Mouse (Mus musculus): ENCODE data around the gene 1700001O22Rik. TPM values are rescaled to one million over a fixed set of nuclear protein-coding genes. Genes with fewer than 3 reads are reported as not detected.

The 1700001O22Rik gene
- polyA plus RNA-seq, 1 experiment from 2014 or later: not detected

GRCm38 (mm10) chr2:30795271-30795888 lies 8.1 kb downstream of the 1700001O22Rik start:
- H3K9me3 ChIP-seq (replicated peaks): no peaks in the 10 kb centered on the region
- WGBS (ENCODE audit: insufficient replicate concordance): 57% methylated on average over 7 of the region's 7 CpGs
- H3K4me2 ChIP-seq: peak overlapping the region; percentile 77
- ATAC-seq (ENCODE audit: insufficient read depth): no peak
- H3K27me3 ChIP-seq: peaks cover 62% of the 10 kb centered on the region
- H3K36me3 ChIP-seq (replicated peaks): no peaks in the 10 kb centered on the region
- H3K4me1 ChIP-seq (replicated peaks): peaks cover 26% of the 10 kb centered on the region
- peak overlapping the region; percentile 46 for H3K4me3 ChIP-seq (replicated peaks)
- no peak overlapping the region for H3K27ac ChIP-seq (replicated peaks)
- peak overlapping the region; percentile 45 for H3K9ac ChIP-seq

DNA sequence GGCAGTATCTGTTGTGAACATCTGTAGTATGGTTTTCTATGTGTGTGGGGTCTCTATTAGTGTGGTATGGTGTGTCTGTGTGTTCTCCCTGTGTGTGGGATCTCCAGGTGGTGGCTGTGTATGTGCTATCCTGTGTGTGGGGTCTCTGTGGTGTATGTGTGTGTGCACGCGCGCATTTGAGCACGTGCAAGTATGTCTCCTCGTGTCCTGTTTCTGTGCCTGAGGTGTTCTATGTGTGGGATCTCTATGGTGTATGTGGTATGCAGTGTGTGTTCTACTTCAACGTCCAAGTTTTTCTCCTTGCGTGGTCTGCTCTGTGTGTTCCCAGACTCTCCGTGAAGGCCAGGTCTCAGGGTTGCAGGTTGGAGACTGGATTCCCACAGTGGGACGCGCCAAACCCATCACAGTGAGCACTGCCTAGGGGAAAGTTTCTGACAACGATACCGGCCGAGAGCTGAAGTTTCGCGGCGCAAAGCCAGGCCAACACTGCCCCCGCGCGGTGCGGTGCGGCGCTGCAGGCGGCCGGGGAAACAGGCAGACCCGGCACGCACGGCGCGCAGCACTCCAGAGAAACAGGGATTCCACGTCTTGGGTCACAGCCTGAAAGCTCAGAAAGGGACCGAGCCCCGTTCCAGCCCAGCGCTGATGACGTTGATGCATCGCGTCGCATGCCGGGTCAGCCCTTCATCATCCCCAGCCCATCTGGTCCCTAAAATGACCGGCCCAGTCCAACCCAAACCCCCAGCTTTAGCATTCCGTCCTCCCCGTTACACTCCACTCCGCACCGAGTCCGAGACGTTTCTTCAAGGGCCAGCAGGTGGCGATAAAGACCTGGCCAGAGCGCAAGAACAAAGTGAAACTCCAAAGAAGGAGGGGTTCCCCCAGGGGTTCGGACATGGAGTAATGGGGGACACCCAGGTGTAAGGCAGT lies 9.0 kb downstream of the 1700001O22Rik start:
- ATAC-seq (ENCODE audit: insufficient read depth): peak; percentile 71
- H3K4me1 ChIP-seq (replicated peaks): peaks cover 26% of the 10 kb centered on the region
- no peaks in the 10 kb centered on the region for H3K36me3 ChIP-seq (replicated peaks)
- peak overlapping the region; percentile 45 for H3K9ac ChIP-seq
- H3K27ac ChIP-seq (replicated peaks): peak overlapping the region; percentile 45; the same call in 1 of the 2 replicates
- H3K4me3 ChIP-seq (replicated peaks): peak overlapping the region; percentile 46
- H3K27me3 ChIP-seq: peaks cover 53% of the 10 kb centered on the region
- no peaks in the 10 kb centered on the region for H3K9me3 ChIP-seq (replicated peaks)
- WGBS (ENCODE audit: insufficient replicate concordance): 5% methylated on average over 48 of the region's 48 CpGs
- H3K4me2 ChIP-seq: peak overlapping the region; percentile 77

- Histone ChIP-seq H3K9ac (no peak overlapping the region), H3K36me3 (replicated peaks) (no peaks in the 10 kb centered on the region), H3K27ac (replicated peaks) (no peak overlapping the region), H3K4me2 (no peak overlapping the region), H3K27me3 (peaks cover 37% of the 10 kb centered on the region), H3K4me3 (replicated peaks) (no peak overlapping the region), H3K9me3 (replicated peaks) (no peaks in the 10 kb centered on the region), H3K4me1 (replicated peaks) (peaks cover 26% of the 10 kb centered on the region)
- 72% methylated on average over 7 of the region's 7 CpGs for WGBS (ENCODE audit: insufficient replicate concordance)
- ATAC-seq (ENCODE audit: insufficient read depth): no peak
Measured at GRCm38 (mm10) chr2:30792061-30792460, 11.4 kb downstream of the 1700001O22Rik start.

DNA sequence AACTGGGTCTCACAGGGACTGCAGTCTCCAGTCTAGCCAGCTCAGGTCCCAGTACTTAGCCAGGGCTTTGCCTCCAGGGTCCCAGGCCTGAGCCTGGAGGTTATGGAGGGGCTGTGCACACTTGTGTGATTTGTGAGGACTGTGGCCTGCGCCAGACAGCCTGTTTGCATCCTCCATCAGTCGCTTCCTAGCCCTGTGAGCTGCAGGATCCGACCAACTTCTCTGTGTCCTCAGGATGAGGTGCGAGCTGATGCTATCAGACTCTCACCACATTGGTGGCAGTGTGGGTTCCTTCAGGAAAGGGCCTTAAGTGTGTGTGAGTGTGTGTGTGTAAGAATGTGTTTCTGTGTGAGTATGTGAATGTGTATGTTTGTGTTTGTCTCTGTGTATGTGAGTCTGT lies 16.0 kb downstream of the 1700001O22Rik start:
- Histone ChIP-seq H3K9ac (no peak overlapping the region), H3K27me3 (peaks cover 46% of the 10 kb centered on the region)
- no peak for ATAC-seq (ENCODE audit: insufficient read depth)

GRCm38 (mm10) chr2:30784078-30784994 lies 19.1 kb downstream of the 1700001O22Rik start:
- ATAC-seq (ENCODE audit: insufficient read depth): peak; percentile 20
- 6% methylated on average over 37 of the region's 40 CpGs for WGBS (ENCODE audit: insufficient replicate concordance)
- no peaks in the 10 kb centered on the region for H3K36me3 ChIP-seq (replicated peaks)
- peak overlapping the region; percentile 64 for H3K4me2 ChIP-seq
- H3K4me3 ChIP-seq (replicated peaks): peak overlapping the region; percentile 38
- peak overlapping the region; percentile 29 for H3K27ac ChIP-seq (replicated peaks)
- no peak overlapping the region for H3K9ac ChIP-seq
- H3K9me3 ChIP-seq (replicated peaks): no peaks in the 10 kb centered on the region
- peaks cover 42% of the 10 kb centered on the region for H3K27me3 ChIP-seq
- peaks cover 23% of the 10 kb centered on the region for H3K4me1 ChIP-seq (replicated peaks)

More for the DNA sequence above, 16.0 kb downstream of the 1700001O22Rik start:
- 29% methylated on average over 4 of the region's 4 CpGs for WGBS (ENCODE audit: insufficient replicate concordance)
- H3K27ac ChIP-seq (replicated peaks): no peak overlapping the region
- no peak overlapping the region for H3K4me2 ChIP-seq
- H3K4me1 ChIP-seq (replicated peaks): peaks cover 22% of the 10 kb centered on the region
- no peaks in the 10 kb centered on the region for H3K9me3 ChIP-seq (replicated peaks)
- no peaks in the 10 kb centered on the region for H3K36me3 ChIP-seq (replicated peaks)
- H3K4me3 ChIP-seq (replicated peaks): no peak overlapping the region

- Histone ChIP-seq H3K4me3 (replicated peaks) (peak overlapping the region; percentile 25), H3K4me2 (peak overlapping the region; percentile 64), H3K9me3 (replicated peaks) (no peaks in the 10 kb centered on the region), H3K27ac (replicated peaks) (0 out of 2 replicates have a peak overlapping the region, but pooled peaks have one; percentile 7), H3K27me3 (peaks cover 42% of the 10 kb centered on the region), H3K4me1 (replicated peaks) (peaks cover 28% of the 10 kb centered on the region), H3K9ac (no peak overlapping the region), H3K36me3 (replicated peaks) (no peaks in the 10 kb centered on the region)
- WGBS (ENCODE audit: insufficient replicate concordance): 1% methylated on average over 13 of the region's 13 CpGs
- no peak for ATAC-seq (ENCODE audit: insufficient read depth)
Measured at GRCm38 (mm10) chr2:30783346-30783745, 20.1 kb downstream of the 1700001O22Rik start.

DNA sequence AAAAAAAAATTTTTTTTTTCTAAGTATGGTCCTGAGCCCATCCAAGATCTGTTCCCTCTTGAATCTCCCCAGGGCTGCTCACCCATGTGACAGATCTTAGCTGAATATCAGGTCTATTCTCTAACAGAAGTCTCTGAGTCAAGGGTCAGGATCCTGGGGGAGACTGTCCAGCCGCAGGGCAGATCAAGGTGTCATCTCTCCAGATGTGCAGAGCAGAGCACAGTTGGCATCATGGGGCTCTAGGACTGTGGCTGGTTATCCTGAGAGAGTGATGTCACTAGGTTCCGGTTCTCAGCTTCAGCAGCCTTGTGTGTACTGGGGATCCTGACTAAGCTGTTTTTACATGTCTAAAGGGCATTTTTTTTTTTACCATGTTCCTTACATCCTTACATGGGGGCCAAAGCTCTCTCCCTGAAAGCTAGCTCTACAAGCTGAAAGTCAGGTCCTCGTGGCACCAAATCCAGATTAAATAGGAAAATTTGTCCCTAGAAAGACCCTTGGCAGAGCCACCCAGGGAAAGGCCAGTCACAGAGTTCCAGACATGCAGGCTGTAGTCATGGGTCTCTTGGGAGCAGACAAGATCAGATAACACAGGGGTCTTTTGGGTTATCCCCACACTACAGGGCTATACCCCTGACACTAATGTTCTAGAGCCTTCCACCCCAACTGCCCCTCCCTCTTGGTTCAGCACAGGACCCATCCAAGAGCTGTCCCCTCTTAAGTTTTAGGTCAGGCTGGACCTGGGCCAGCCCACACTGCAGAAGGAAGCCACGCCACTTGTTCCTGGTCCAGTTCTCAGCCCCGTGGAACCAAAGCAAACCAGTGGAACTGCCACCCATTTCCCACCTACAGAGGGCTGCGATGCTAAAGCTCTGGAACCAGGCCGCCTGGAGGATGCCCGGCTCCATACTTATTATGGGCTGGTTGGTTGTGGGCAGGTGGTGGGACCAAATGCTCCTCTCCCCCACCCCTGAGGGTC lies 20.9 kb downstream of the 1700001O22Rik start:
- H3K9ac ChIP-seq: no peak overlapping the region
- peaks cover 40% of the 10 kb centered on the region for H3K27me3 ChIP-seq
- peak overlapping the region; percentile 64 for H3K4me2 ChIP-seq
- ATAC-seq (ENCODE audit: insufficient read depth): no peak
- no peaks in the 10 kb centered on the region for H3K9me3 ChIP-seq (replicated peaks)
- H3K36me3 ChIP-seq (replicated peaks): no peaks in the 10 kb centered on the region
- H3K4me3 ChIP-seq (replicated peaks): no peak overlapping the region
- WGBS (ENCODE audit: insufficient replicate concordance): 60% methylated on average over 8 of the region's 8 CpGs
- H3K4me1 ChIP-seq (replicated peaks): peaks cover 34% of the 10 kb centered on the region
- H3K27ac ChIP-seq (replicated peaks): 0 out of 2 replicates have a peak overlapping the region, but pooled peaks have one; percentile 7

GRCm38 (mm10) chr2:30779241-30779640 lies 24.2 kb downstream of the 1700001O22Rik start:
- 46% methylated on average over 5 of the region's 5 CpGs for WGBS (ENCODE audit: insufficient replicate concordance)
- Histone ChIP-seq H3K4me2 (no peak overlapping the region), H3K9me3 (replicated peaks) (no peaks in the 10 kb centered on the region)

GRCm38 (mm10) chr2:30778235-30778634 lies 25.2 kb downstream of the 1700001O22Rik start:
- Histone ChIP-seq H3K27ac (replicated peaks) (no peak overlapping the region), H3K27me3 (no peaks in the 10 kb centered on the region), H3K9ac (no peak overlapping the region), H3K4me1 (replicated peaks) (peaks cover 36% of the 10 kb centered on the region), H3K9me3 (replicated peaks) (no peaks in the 10 kb centered on the region), H3K36me3 (replicated peaks) (no peaks in the 10 kb centered on the region), H3K4me3 (replicated peaks) (no peak overlapping the region), H3K4me2 (no peak overlapping the region)
- no peak for ATAC-seq (ENCODE audit: insufficient read depth)
- 65% methylated on average over 4 of the region's 4 CpGs for WGBS (ENCODE audit: insufficient replicate concordance)

More at GRCm38 (mm10) chr2:30779241-30779640, 24.2 kb downstream of the 1700001O22Rik start:
- H3K27me3 ChIP-seq: peaks cover 6% of the 10 kb centered on the region
- H3K9ac ChIP-seq: no peak overlapping the region
- no peak overlapping the region for H3K4me3 ChIP-seq (replicated peaks)
- no peaks in the 10 kb centered on the region for H3K36me3 ChIP-seq (replicated peaks)
- peaks cover 36% of the 10 kb centered on the region for H3K4me1 ChIP-seq (replicated peaks)
- no peak overlapping the region for H3K27ac ChIP-seq (replicated peaks)
- peak; percentile 36; the same call in 1 of the 2 replicates for ATAC-seq (ENCODE audit: insufficient read depth)

- no peaks in the 10 kb centered on the region for H3K27me3 ChIP-seq
- no peak overlapping the region for H3K4me3 ChIP-seq (replicated peaks)
- no peaks in the 10 kb centered on the region for H3K9me3 ChIP-seq (replicated peaks)
- no peak overlapping the region for H3K9ac ChIP-seq
- no peak overlapping the region for H3K4me2 ChIP-seq
- no peak overlapping the region for H3K27ac ChIP-seq (replicated peaks)
- H3K4me1 ChIP-seq (replicated peaks): peaks cover 41% of the 10 kb centered on the region
- no peaks in the 10 kb centered on the region for H3K36me3 ChIP-seq (replicated peaks)
- no peak for ATAC-seq (ENCODE audit: insufficient read depth)
- WGBS (ENCODE audit: insufficient replicate concordance): 66% methylated on average over 3 of the region's 3 CpGs
Measured at GRCm38 (mm10) chr2:30777266-30777665, 26.2 kb downstream of the 1700001O22Rik start.

Measured in liver, embryonic 15.5 days (tissue).